Mouse (Mus musculus) spleen, adult 2 months (tissue): Measurements from ENCODE around the gene Zfp184. TPM values are rescaled to one million over a fixed set of nuclear protein-coding genes. Genes with fewer than 3 reads are reported as not detected.
"Not testable (repeated sequence)": the region's sequence is repeated elsewhere in the genome, so short reads cannot be mapped to it uniquely, and the experiment has no call there.

Experiments
- DNase-seq, 2 experiments: peaks; one replicate each; pipeline versions ENCODE4 v3.0.0 to v3.0.0-alpha.2; 2012 to 2021; ENCODE audit warnings: low spot score in 2 of 2, low read depth in 1 of 2
- H3K27ac ChIP-seq: fragments of 200-500 bp; 2 replicates; pipeline ENCODE4 v1.5.1; 2012; ENCODE audit warnings: low read length, inconsistent platforms; ENCODE audit not compliant: insufficient read depth
- H3K27me3 ChIP-seq: fragments of 200-500 bp; 2 replicates; pipeline ENCODE4 v1.6.1; 2012; ENCODE audit warnings: mild to moderate bottlenecking, moderate library complexity, low read length, inconsistent platforms; ENCODE audit not compliant: control insufficient read depth, insufficient read depth
- H3K36me3 ChIP-seq: fragments of 200-500 bp; 2 replicates; pipeline ENCODE4 v1.6.1; 2012; ENCODE audit warnings: mild to moderate bottlenecking, low read length, inconsistent platforms; ENCODE audit not compliant: control insufficient read depth, insufficient read depth
- H3K4me1 ChIP-seq: fragments of 200-500 bp; 2 replicates; pipeline ENCODE4 v1.6.1; 2011; ENCODE audit warnings: inconsistent platforms; ENCODE audit not compliant: control insufficient read depth, insufficient read depth, insufficient read length
- H3K4me3 ChIP-seq: fragments of 200-500 bp; 2 replicates; pipeline ENCODE4 v1.5.1; 2011; ENCODE audit warnings: mild to moderate bottlenecking, inconsistent platforms; ENCODE audit not compliant: insufficient read depth, insufficient read length; ENCODE audit errors: extremely low read depth
- CTCF ChIP-seq: fragments of 200-500 bp; IDR thresholded peaks from 2 replicates; pipeline ENCODE4 v1.5.1; 2011; ENCODE audit warnings: mild to moderate bottlenecking, inconsistent platforms; ENCODE audit not compliant: insufficient read depth, insufficient read length, insufficient replicate concordance; ENCODE audit errors: extremely low read depth
- POLR2A ChIP-seq: fragments of 200-500 bp; IDR thresholded peaks from 2 replicates; pipeline ENCODE4 v1.6.1; 2011; ENCODE audit warnings: low read depth, low read length, inconsistent platforms
- WGBS: fragments of 180-500 bp; shearing (Covaris S2); methylation state at CpG from one replicate; pipeline ENCODE4 v1.1.7; 2018; 5-methylcytosine and 5-hydroxymethylcytosine counted together
- polyA plus RNA-seq: library from polyadenylated mRNA; depleted of rRNA; stranded (reverse); fragments of >200 nt; gene quantifications from 2 replicates; pipeline ENCODE4 v1.2.3, GENCODE M21; 2012; rRNA removed

Gene Zfp184
- polyA plus RNA-seq, result 0.05 and 0.11 TPM in 2 replicates

- Histone ChIP-seq H3K4me3 (peak within 1 kb of the TSS; percentile 87), H3K27me3 (no peaks in the 10 kb centered on the region; the same call in 1 of the 2 replicates), H3K36me3 (no peaks in the 10 kb centered on the region), H3K27ac (no peak within 1 kb of the TSS), H3K4me1 (peaks cover 3% of the 10 kb centered on the region; the same call in 1 of the 2 replicates)
- DNase-seq, result peak; percentile 49 to 66
- WGBS, result under 1% methylated on average over 50 of the region's 50 CpGs
- TF ChIP-seq POLR2A (no peak), CTCF (no peak)
Observed at GRCm38 (mm10) chr13:21944926-21945740, at the start of gene Zfp184. Zfp184 (plus strand) TSS chr13:21945094.

- H3K4me3 ChIP-seq, result no peak overlapping the region
- H3K4me1 ChIP-seq, result no peaks in the 10 kb centered on the region
- 26% methylated on average over 24 of the region's 24 CpGs for WGBS
- H3K27ac ChIP-seq, result no peak overlapping the region
- DNase-seq, result no peak
- TF ChIP-seq POLR2A (no peak), CTCF (no peak)
- H3K27me3 ChIP-seq, result peaks cover 2% of the 10 kb centered on the region; the same call in 1 of the 2 replicates
- no peaks in the 10 kb centered on the region for H3K36me3 ChIP-seq
Observed at GRCm38 (mm10) chr13:21896549-21897244, 48.2 kb upstream of the Zfp184 start.

GRCm38 (mm10) chr13:21897245-21897634 lies 47.7 kb upstream of the Zfp184 start:
- Histone ChIP-seq H3K27me3 (peaks cover 2% of the 10 kb centered on the region; the same call in 1 of the 2 replicates), H3K4me3 (no peak overlapping the region), H3K36me3 (no peaks in the 10 kb centered on the region), H3K27ac (no peak overlapping the region), H3K4me1 (no peaks in the 10 kb centered on the region)
- 15% methylated on average over 11 of the region's 11 CpGs for WGBS
- no peak for DNase-seq
- TF ChIP-seq CTCF (no peak), POLR2A (no peak)

GRCm38 (mm10) chr13:21900870-21901565 lies 43.9 kb upstream of the Zfp184 start:
- H3K4me1 ChIP-seq, H3K27ac ChIP-seq, H3K36me3 ChIP-seq, H3K27me3 ChIP-seq, H3K4me3 ChIP-seq, DNase-seq: not testable (repeated sequence)
- WGBS, result 92% methylated on average over 9 of the region's 9 CpGs

GRCm38 (mm10) chr13:21903500-21903899 lies 41.4 kb upstream of the Zfp184 start:
- TF ChIP-seq POLR2A (no peak), CTCF (no peak)
- no peaks in the 10 kb centered on the region for H3K4me1 ChIP-seq
- no peaks in the 10 kb centered on the region for H3K36me3 ChIP-seq
- no peak for DNase-seq
- H3K4me3 ChIP-seq, result no peak overlapping the region
- WGBS, result 68% methylated on average over 3 of the region's 3 CpGs
- no peaks in the 10 kb centered on the region; the same call in 1 of the 2 replicates for H3K27me3 ChIP-seq
- no peak overlapping the region for H3K27ac ChIP-seq

GRCm38 (mm10) chr13:21904090-21904489 lies 40.8 kb upstream of the Zfp184 start:
- not testable (repeated sequence) for H3K4me1 ChIP-seq, DNase-seq, H3K4me3 ChIP-seq, H3K27me3 ChIP-seq, H3K27ac ChIP-seq, H3K36me3 ChIP-seq
- 84% methylated on average over 4 of the region's 4 CpGs for WGBS

GRCm38 (mm10) chr13:21906301-21906700 lies 38.6 kb upstream of the Zfp184 start:
- 90% methylated on average over 7 of the region's 7 CpGs for WGBS
- Histone ChIP-seq H3K36me3 (no peaks in the 10 kb centered on the region), H3K4me3 (no peak overlapping the region), H3K27ac (no peak overlapping the region), H3K27me3 (no peaks in the 10 kb centered on the region; the same call in 1 of the 2 replicates), H3K4me1 (no peaks in the 10 kb centered on the region)
- no peak for DNase-seq
- TF ChIP-seq CTCF (no peak), POLR2A (no peak)
